9 mouse cellular contexts compared by ENCODE assay signal in genomic region chr2:75883543-75883942, GRCm38 (mm10). TPM values are rescaled to one million over a fixed set of nuclear protein-coding genes. Genes with fewer than 3 reads are reported as not detected.
DNase-seq lines count a peak whose midpoint lies in the region; ATAC-seq and TF ChIP-seq lines count a peak whose summit lies in the region.
"Had no signal": no experiment of that assay in that cellular context is flagged by ENCODE, and none has a peak within 500 bp of the region (broad histone marks: within the 10 kb centered on the region; RNA-seq: fewer than 3 reads in every experiment).

No protein-coding gene starts in this region.

- H3K4me2 ChIP-seq in forebrain, embryonic 11.5 days (ENCODE audit: low read depth, low read length, severe bottlenecking) = no peak overlapping the region
- no peak overlapping the region for H3K4me2 ChIP-seq in forebrain, embryonic 16.5 days (ENCODE audit: low read length)
- no peak overlapping the region for H3K4me2 ChIP-seq in lung, embryonic 14.5 days
- H3K4me2 ChIP-seq: limb, embryonic 13.5 days had no signal

- H3K79me3 ChIP-seq in C2C12 (ENCODE audit: low read depth) = no peaks in the 10 kb centered on the region

- H3K36me3 ChIP-seq in forebrain, embryonic 11.5 days (ENCODE audit: control insufficient read depth, insufficient read depth, low read length) = no peaks in the 10 kb centered on the region
- H3K36me3 ChIP-seq in forebrain, embryonic 16.5 days (ENCODE audit: control insufficient read depth, insufficient read depth) = no peaks in the 10 kb centered on the region
- H3K36me3 ChIP-seq in C2C12 (ENCODE audit: control insufficient read depth, insufficient read depth) = peaks cover 60% of the 10 kb centered on the region
- H3K36me3 ChIP-seq in lung, embryonic 14.5 days (ENCODE audit: insufficient read depth) = peaks cover 32% of the 10 kb centered on the region

- H3ac ChIP-seq in C2C12 (ENCODE audit: control insufficient read depth, insufficient read length, low read depth) = no peak overlapping the region

- no peaks in the 10 kb centered on the region for H3K4me1 ChIP-seq in forebrain, embryonic 11.5 days (replicated peaks; ENCODE audit: control insufficient read depth, insufficient read depth, low read length)
- H3K4me1 ChIP-seq in forebrain, embryonic 16.5 days (replicated peaks; ENCODE audit: control insufficient read depth, insufficient read depth, low read length) = no peaks in the 10 kb centered on the region
- H3K4me1 ChIP-seq in lung, embryonic 14.5 days (ENCODE audit: insufficient read depth) = no peaks in the 10 kb centered on the region

- H3K4me3 ChIP-seq in forebrain, embryonic 11.5 days (ENCODE audit: low read depth, low read length) = no peak overlapping the region
- H3K4me3 ChIP-seq in forebrain, embryonic 16.5 days (replicated peaks; ENCODE audit: low read length) = no peak overlapping the region
- no peak overlapping the region for H3K4me3 ChIP-seq in C2C12 (ENCODE audit: insufficient read depth, poor library complexity, severe bottlenecking)
- H3K4me3 ChIP-seq in lung, embryonic 14.5 days (ENCODE audit: low read depth, low read length) = no peak overlapping the region
- H3K4me3 ChIP-seq: limb, embryonic 13.5 days had no signal

- ATAC-seq in forebrain, embryonic 11.5 days (replicated peaks; ENCODE audit: low FRiP score) = no peak
- no peak for ATAC-seq in forebrain, embryonic 16.5 days
- ATAC-seq in lung, embryonic 14.5 days (ENCODE audit: insufficient read depth) = no peak

- H3K9me3 ChIP-seq in forebrain, embryonic 11.5 days (ENCODE audit: control insufficient read depth, low read length) = no peaks in the 10 kb centered on the region
- no peaks in the 10 kb centered on the region for H3K9me3 ChIP-seq in forebrain, embryonic 16.5 days (ENCODE audit: control insufficient read depth, low read length)
- H3K9me3 ChIP-seq in lung, embryonic 14.5 days (ENCODE audit: low read depth, low read length) = no peaks in the 10 kb centered on the region
- H3K9me3 ChIP-seq: limb, embryonic 13.5 days had no signal

- DNase-seq in forebrain, embryonic 11.5 days (ENCODE audit: low spot score) = peak; percentile 73
- peak; percentile 74 to 87 for DNase-seq in adrenal gland, postnatal 36 days
- DNase-seq in embryo, embryonic 9.5 days (ENCODE audit: extremely low spot score) = peak; percentile 58
- peak; percentile 69 for DNase-seq in kidney, postnatal 14 days
- peak; percentile 88 for DNase-seq in lung, embryonic 14.5 days
- DNase-seq in skeletal muscle tissue, adult 2 months (ENCODE audit: low read depth, low spot score) = peak; percentile 32

- H3K9ac ChIP-seq in forebrain, embryonic 11.5 days (ENCODE audit: low read length) = no peak overlapping the region
- H3K9ac ChIP-seq in forebrain, embryonic 16.5 days (replicated peaks; ENCODE audit: low read depth, low read length) = no peak overlapping the region
- H3K9ac ChIP-seq in lung, embryonic 14.5 days = no peak overlapping the region
- H3K9ac ChIP-seq: limb, embryonic 13.5 days had no signal

- 67% methylated on average over 1 of the region's 1 CpGs for whole genome bisulfite sequencing in forebrain, embryonic 11.5 days
- 58% methylated on average over 1 of the region's 1 CpGs for WGBS in forebrain, embryonic 16.5 days
- 17% methylated on average over 1 of the region's 1 CpGs for WGBS in lung, embryonic 14.5 days

- peak; percentile 52 for TF ChIP-seq CTCF in C2C12 (IDR thresholded peaks at IDR 0.05; ENCODE audit: control insufficient read depth, insufficient read depth, insufficient read length)
- peak; percentile 88 for TF ChIP-seq CTCF in lung, embryonic 14.5 days (IDR thresholded peaks at IDR 0.05; ENCODE audit: low read depth)

- H3K27ac ChIP-seq in forebrain, embryonic 11.5 days (ENCODE audit: low read depth, low read length) = no peak overlapping the region
- H3K27ac ChIP-seq in forebrain, embryonic 16.5 days (ENCODE audit: low read length) = no peak overlapping the region
- H3K27ac ChIP-seq in lung, embryonic 14.5 days (ENCODE audit: low read depth) = no peak overlapping the region
- H3K27ac ChIP-seq: limb, embryonic 13.5 days had no signal

- H3K27me3 ChIP-seq in forebrain, embryonic 11.5 days (ENCODE audit: control insufficient read depth, insufficient read depth, low read length) = no peaks in the 10 kb centered on the region
- no peaks in the 10 kb centered on the region for H3K27me3 ChIP-seq in forebrain, embryonic 16.5 days (replicated peaks; ENCODE audit: control insufficient read depth, insufficient read depth, low read length)
- no peaks in the 10 kb centered on the region for H3K27me3 ChIP-seq in C2C12 (ENCODE audit: control insufficient read depth, insufficient read depth, insufficient read length)
- H3K27me3 ChIP-seq in lung, embryonic 14.5 days (ENCODE audit: insufficient read depth, low read length) = no peaks in the 10 kb centered on the region
- H3K27me3 ChIP-seq: limb, embryonic 13.5 days had no signal

- H3K79me2 ChIP-seq in C2C12 (ENCODE audit: control insufficient read depth, insufficient read depth) = no peaks in the 10 kb centered on the region

TF ChIP-seq in C2C12, 6 proteins besides CTCF, POLR2A, EP300 and RAD21:
- TF ChIP-seq MYOD1 (IDR thresholded peaks at IDR 0.05; ENCODE audit: control insufficient read depth, insufficient read length, low read depth) = no peak
- no peak for TF ChIP-seq FOSL1 (IDR thresholded peaks at IDR 0.05; ENCODE audit: insufficient read depth, low read length, poor library complexity, severe bottlenecking)

RNA-seq across cellular contexts. Expression of gene Agps, which starts 51.6 kb away (rescaled TPM):
- 46.7 and 47.3 TPM in 2 replicates for polyA plus RNA-seq in forebrain, embryonic 11.5 days (2014; fragmentation: Nextera tagmentation; extraction: Ambion mirVana)
- 26.2 and 26.8 TPM in 2 replicates for polyA plus RNA-seq in forebrain, embryonic 16.5 days (2015; fragmentation: Nextera tagmentation; extraction: Ambion mirVana)
- polyA plus RNA-seq in C2C12 (2012; fragmentation: generic; extraction: Trizol) = 15.4 TPM
- 10 to 100 TPM; 41.1 to 44.8 TPM for total RNA-seq in adrenal gland, postnatal 36 days (2021)
- polyA plus RNA-seq in lung, embryonic 14.5 days (2014; fragmentation: Nextera tagmentation; extraction: Ambion mirVana) = 47.9 and 55.7 TPM in 2 replicates

RNA-seq across cellular contexts. Expression of gene Ttc30b, which starts 54.8 kb away (rescaled TPM):
- polyA plus RNA-seq in forebrain, embryonic 11.5 days (2014; fragmentation: Nextera tagmentation; extraction: Ambion mirVana) = 6.7 and 7.2 TPM in 2 replicates
- polyA plus RNA-seq in forebrain, embryonic 16.5 days (2015; fragmentation: Nextera tagmentation; extraction: Ambion mirVana) = 19.6 and 22.0 TPM in 2 replicates
- polyA plus RNA-seq in C2C12 (2012; fragmentation: generic; extraction: Trizol) = 0.98 TPM
- total RNA-seq in adrenal gland, postnatal 36 days (2021) = 10 to 100 TPM; 13.2 to 21.4 TPM
- polyA plus RNA-seq in lung, embryonic 14.5 days (2014; fragmentation: Nextera tagmentation; extraction: Ambion mirVana) = 10.1 and 13.1 TPM in 2 replicates

Comparison
In these comparisons a context has a peak if more than half of its experiments do, and no peak if none do; other contexts are left out.
1. DNase-seq: peak in every context shown above with its lines; median percentile 88 in lung, embryonic 14.5 days; 80 in adrenal gland, postnatal 36 days; 73 in forebrain, embryonic 11.5 days; 69 in kidney, postnatal 14 days; 58 in embryo, embryonic 9.5 days; 32 in skeletal muscle tissue, adult 2 months.